Mouse (Mus musculus) R1 (cell line): ENCODE measurements around the gene Def8.
"Not testable (repeated sequence)": the region's sequence is repeated elsewhere in the genome, so short reads cannot be mapped to it uniquely, and the experiment has no call there.

Source experiments
- DNase-seq: peaks from one replicate; pipeline ENCODE4 v3.0.0-alpha.2; 2018; ENCODE audit warnings: low read depth, low spot score

Def8 gene

GRCm38 (mm10) chr8:123414255-123414654 is 9.1 kb upstream of the Def8 start:
- no peak for DNase-seq

GRCm38 (mm10) chr8:123414997-123415696 is 8.2 kb upstream of the Def8 start:
- not testable (repeated sequence) for DNase-seq

GRCm38 (mm10) chr8:123415967-123416943 is 7.1 kb upstream of the Def8 start:
- peak; percentile 87 for DNase-seq

GRCm38 (mm10) chr8:123416944-123417555 is 6.3 kb upstream of the Def8 start:
- no peak for DNase-seq

- no peak for DNase-seq
Measured at GRCm38 (mm10) chr8:123419711-123420110, 3.6 kb upstream of the Def8 start.

GRCm38 (mm10) chr8:123420525-123421281 is 2.6 kb upstream of the Def8 start:
- DNase-seq, result no peak

- DNase-seq, result no peak
Measured at GRCm38 (mm10) chr8:123421325-123421724, 2.0 kb upstream of the Def8 start.

GRCm38 (mm10) chr8:123422056-123422780 is 1.1 kb upstream of the Def8 start:
- peak; percentile 84 for DNase-seq

- DNase-seq, result no peak
Measured at GRCm38 (mm10) chr8:123422781-123423159, 557 bp upstream of the Def8 start.

- peak; percentile 77 for DNase-seq
Measured at GRCm38 (mm10) chr8:123426511-123427509, 3.5 kb downstream of the Def8 start.

- DNase-seq, result peak; percentile 70
Measured at GRCm38 (mm10) chr8:123427639-123428275, 4.4 kb downstream of the Def8 start.

- DNase-seq, result peak; percentile 64
Measured at GRCm38 (mm10) chr8:123428343-123428893, 5.1 kb downstream of the Def8 start.

GRCm38 (mm10) chr8:123428939-123429721 is 5.8 kb downstream of the Def8 start:
- peak; percentile 60 for DNase-seq

GRCm38 (mm10) chr8:123429722-123430013 is 6.3 kb downstream of the Def8 start:
- DNase-seq, result not testable (repeated sequence)

GRCm38 (mm10) chr8:123430936-123431335 is 7.6 kb downstream of the Def8 start:
- DNase-seq, result not testable (repeated sequence)

- no peak for DNase-seq
Measured at GRCm38 (mm10) chr8:123431616-123432365, 8.5 kb downstream of the Def8 start.

GRCm38 (mm10) chr8:123432381-123432780 is 9.1 kb downstream of the Def8 start:
- DNase-seq, result peak; percentile 63
